Mouse (Mus musculus): Measurements from ENCODE around the gene Nav2. TPM values are rescaled to one million over a fixed set of nuclear protein-coding genes. Genes with fewer than 3 reads are reported as not detected.

Gene Nav2
- 10 to 100 TPM; 31.3 to 55.8 (median 41.0) TPM for total RNA-seq (2022)

- DNase-seq (ENCODE audit: low spot score) = no peak
These were observed at the start of gene Nav2 for GRCm38 (mm10) chr7:48908521-48909341. Gene Nav2, plus strand, starts transcription at chr7:48908716.

GRCm38 (mm10) chr7:48859362-48859761, 49.2 kb upstream of the Nav2 start:
- no peak for DNase-seq (ENCODE audit: low spot score)

GRCm38 (mm10) chr7:48860948-48861347, 47.6 kb upstream of the Nav2 start:
- no peak for DNase-seq (ENCODE audit: low spot score)

GRCm38 (mm10) chr7:48861796-48862195, 46.7 kb upstream of the Nav2 start:
- no peak for DNase-seq (ENCODE audit: low spot score)

GRCm38 (mm10) chr7:48864199-48864598, 44.3 kb upstream of the Nav2 start:
- DNase-seq (ENCODE audit: low spot score) = no peak

- no peak for DNase-seq (ENCODE audit: low spot score)
These were observed 43.7 kb upstream of the Nav2 start for GRCm38 (mm10) chr7:48864671-48865458.

- DNase-seq (ENCODE audit: low spot score) = no peak
These were observed 40.9 kb upstream of the Nav2 start for GRCm38 (mm10) chr7:48867576-48867975.

- no peak for DNase-seq (ENCODE audit: low spot score)
These were observed 38.4 kb upstream of the Nav2 start for GRCm38 (mm10) chr7:48870144-48870543.

- no peak for DNase-seq (ENCODE audit: low spot score)
These were observed 37.8 kb upstream of the Nav2 start for GRCm38 (mm10) chr7:48870579-48871180.

GRCm38 (mm10) chr7:48871292-48871691, 37.2 kb upstream of the Nav2 start:
- no peak for DNase-seq (ENCODE audit: low spot score)

- no peak for DNase-seq (ENCODE audit: low spot score)
These were observed 33.4 kb upstream of the Nav2 start for GRCm38 (mm10) chr7:48875096-48875495.

- peak; percentile 63 for DNase-seq (ENCODE audit: low spot score)
These were observed 32.0 kb upstream of the Nav2 start for GRCm38 (mm10) chr7:48876526-48876925.

- no peak for DNase-seq (ENCODE audit: low spot score)
These were observed 30.6 kb upstream of the Nav2 start for GRCm38 (mm10) chr7:48877786-48878390.

- no peak for DNase-seq (ENCODE audit: low spot score)
These were observed 28.9 kb upstream of the Nav2 start for GRCm38 (mm10) chr7:48879574-48879973.

- peak; percentile 92 for DNase-seq (ENCODE audit: low spot score)
These were observed 27.7 kb upstream of the Nav2 start for GRCm38 (mm10) chr7:48880591-48881481.

- DNase-seq (ENCODE audit: low spot score) = peak; percentile 50
These were observed 27.0 kb upstream of the Nav2 start, which contains the start of gene E2f8 for GRCm38 (mm10) chr7:48881486-48881885. Gene E2f8, minus strand, starts transcription at chr7:48881596.

GRCm38 (mm10) chr7:48881971-48882609, 26.4 kb upstream of the Nav2 start:
- DNase-seq (ENCODE audit: low spot score) = no peak

GRCm38 (mm10) chr7:48883525-48884265, 24.8 kb upstream of the Nav2 start:
- no peak for DNase-seq (ENCODE audit: low spot score)

- no peak for DNase-seq (ENCODE audit: low spot score)
These were observed 24.3 kb upstream of the Nav2 start for GRCm38 (mm10) chr7:48884266-48884611.

- no peak for DNase-seq (ENCODE audit: low spot score)
These were observed 20.5 kb upstream of the Nav2 start for GRCm38 (mm10) chr7:48887973-48888372.
